Mouse (Mus musculus) testis, adult 2 months (tissue): ENCODE results near the gene St7.

ENCODE experiments used
- CTCF ChIP-seq: fragments of 200-500 bp; IDR thresholded peaks from 2 replicates; pipeline ENCODE4 v1.5.1; 2012; ENCODE audit warnings: low read depth, mild to moderate bottlenecking, inconsistent platforms, low read length, moderate library complexity; ENCODE audit not compliant: control insufficient read depth, insufficient read depth, insufficient replicate concordance
- POLR2A ChIP-seq: fragments of 200-500 bp; IDR thresholded peaks from 2 replicates; pipeline ENCODE4 v1.6.1; 2012; ENCODE audit warnings: low read depth, mild to moderate bottlenecking, inconsistent platforms, low read length, moderate library complexity; ENCODE audit not compliant: control insufficient read depth

- TF ChIP-seq CTCF, result no peak
- TF ChIP-seq POLR2A, result no peak
Measured at GRCm38 (mm10) chr6:17990173-17991028, 297.7 kb downstream of the St7 start.
